Mouse (Mus musculus): ENCODE data around the gene Zswim7.
A peak's percentile ranks its signal among the peaks of the same experiment; 100 is the strongest.

Gene Zswim7

DNA sequence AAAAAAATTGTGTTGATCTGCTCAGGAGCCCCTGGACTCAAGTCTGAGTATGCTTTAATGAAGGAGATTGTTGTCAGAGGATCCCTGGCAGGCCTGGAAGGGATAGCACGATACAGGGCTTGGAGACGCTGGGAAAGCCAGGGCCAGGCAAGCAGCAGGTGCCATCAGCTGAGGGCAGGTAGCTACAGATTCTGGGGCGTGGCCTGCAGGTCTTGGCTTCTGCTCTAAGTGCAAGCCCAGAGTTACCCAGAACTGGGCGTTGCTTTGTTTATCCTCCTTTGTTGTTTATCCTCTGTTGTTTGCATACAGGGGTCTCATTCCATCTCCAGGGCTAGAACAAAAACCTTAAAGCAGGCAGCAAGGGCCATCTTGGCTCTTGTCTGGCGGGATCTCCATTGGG lies 27.8 kb downstream of the Zswim7 start:
- no peak for DNase-seq (ENCODE audit: low spot score in 2 of 2)

DNA sequence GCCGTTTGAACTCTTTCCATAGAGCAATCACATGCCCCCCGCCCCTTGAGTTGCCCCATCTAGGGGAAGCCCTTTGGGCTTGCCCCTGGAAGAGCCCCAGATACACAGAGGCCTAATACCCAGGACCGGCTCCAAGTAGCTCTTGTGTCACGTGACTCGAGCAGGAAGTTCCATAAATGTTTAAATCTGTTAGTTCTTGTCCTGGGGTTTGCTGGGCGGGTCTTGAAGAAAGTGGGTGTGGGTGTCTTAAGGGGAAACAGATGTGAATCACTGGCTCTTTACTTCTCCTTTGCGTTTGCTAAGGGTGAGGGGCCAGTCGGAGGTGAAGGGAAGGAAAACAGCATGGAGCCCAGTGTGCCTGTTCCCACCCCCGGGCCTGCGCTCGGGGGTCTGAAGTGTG lies 30.1 kb downstream of the Zswim7 start:
- DNase-seq (ENCODE audit: low spot score in 2 of 2), result peak in 1 of 2 experiments; percentile 30

DNA sequence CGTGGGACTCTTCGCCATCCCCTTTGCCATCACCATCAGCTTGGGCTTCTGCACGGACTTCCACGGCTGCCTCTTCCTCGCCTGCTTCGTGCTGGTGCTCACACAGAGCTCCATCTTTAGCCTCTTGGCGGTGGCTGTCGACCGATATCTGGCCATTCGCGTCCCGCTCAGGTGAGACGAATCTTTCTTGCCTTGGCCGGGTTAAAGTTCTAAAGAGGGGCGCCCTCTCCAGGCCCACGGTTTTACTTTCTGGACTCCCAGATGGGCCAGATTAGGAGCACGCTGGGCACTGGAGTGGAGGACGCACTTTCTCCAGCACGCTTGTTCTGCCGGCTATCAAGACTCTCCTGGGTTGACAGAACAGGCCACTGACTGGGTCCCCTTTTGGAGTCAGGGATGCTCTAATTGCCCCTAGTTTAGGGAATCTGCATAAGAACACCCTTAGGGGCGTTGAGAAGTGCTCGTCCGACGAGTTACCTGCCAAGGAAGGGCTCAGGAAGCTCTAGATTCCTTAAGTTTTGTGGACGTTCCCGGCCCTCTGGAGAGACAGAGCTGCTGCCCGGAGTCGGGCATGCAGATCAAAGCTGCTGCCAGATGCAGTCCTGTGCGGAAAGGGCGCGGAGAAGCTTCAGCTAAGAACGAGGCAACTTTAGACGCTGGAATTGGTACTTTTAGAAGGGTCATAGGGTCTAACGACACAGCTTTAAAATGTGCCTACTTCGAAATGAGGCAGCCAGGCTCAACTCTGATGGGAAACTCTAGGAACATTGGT lies 31.7 kb downstream of the Zswim7 start:
- DNase-seq (ENCODE audit: low spot score in 2 of 2), result peak in 1 of 2 experiments; percentile 24

DNA sequence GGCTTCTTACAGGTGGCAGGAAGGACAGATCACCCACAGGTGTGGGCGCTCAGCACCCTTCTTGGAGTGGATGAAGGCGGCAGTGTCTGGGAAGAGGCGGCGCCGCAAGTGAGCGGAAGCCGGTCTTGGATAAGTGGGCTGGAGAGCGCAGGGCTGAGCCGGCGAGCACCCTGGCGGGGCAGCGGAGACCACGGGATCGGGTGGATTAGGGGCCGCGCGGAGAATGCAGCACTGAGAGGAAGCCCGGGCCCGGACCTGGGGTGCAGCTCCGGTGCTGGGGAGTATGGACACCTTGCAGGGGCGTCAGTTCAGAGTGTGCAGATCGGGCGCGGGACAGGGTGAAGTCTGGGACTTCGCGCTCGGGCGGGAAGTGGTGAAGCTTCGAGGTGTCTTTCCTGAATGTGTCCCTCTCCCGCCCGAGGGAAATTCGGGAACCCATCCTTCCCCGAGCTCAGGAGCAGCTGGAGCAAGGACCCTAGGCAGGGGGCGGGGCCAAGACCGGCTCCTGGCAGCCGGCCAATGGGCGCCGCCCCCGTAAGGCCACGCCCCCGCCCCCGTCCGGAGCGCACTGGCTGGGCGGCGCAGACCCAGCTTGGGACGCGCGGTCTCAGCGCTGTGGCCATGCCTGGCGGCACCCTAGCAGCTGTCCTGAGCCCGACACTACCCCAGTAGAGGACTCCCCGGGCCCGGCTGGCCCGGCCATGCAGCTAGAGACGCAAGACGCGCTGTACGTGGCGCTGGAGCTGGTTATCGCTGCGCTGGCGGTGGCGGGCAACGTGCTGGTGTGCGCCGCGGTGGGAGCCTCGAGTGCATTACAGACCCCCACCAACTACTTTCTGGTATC lies 32.6 kb downstream of the Zswim7 start, which contains the start of gene Adora2b:
TSS of gene Adora2b (plus strand) at position 584 of the 844 bp plus-strand sequence.
- peak; percentile 65 to 71 for DNase-seq (ENCODE audit: low spot score in 2 of 2)

DNA sequence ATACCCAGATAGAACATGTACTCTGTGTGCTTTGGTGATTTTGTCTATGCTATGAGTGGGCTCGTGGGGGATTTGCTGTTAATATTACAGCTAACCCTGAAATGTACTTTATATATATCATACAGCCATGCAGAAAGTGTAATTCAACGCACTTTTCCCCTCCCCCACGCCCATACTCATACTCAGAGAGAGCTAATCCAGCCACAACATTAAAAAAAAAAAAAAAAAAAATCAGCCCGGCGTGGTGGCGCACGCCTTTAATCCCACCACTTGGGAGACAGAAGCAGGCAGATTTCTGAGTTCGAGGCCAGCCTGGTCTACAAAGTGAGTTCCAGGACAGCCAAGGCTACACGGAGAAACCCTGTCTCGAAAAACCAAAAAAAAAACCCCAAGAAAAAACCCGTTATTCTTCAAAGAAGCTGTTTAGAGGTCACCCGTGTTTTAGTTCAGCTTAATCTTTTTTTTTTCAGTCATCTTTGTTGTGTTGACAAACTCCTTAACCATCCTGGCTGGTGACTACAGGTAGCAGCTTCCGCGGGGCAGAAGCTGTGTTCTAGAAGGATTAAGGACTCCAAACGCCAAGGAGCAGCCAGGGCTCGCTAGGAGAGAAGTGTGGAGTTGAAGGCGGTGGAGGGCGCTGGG lies 33.3 kb downstream of the Zswim7 start:
- no peak for DNase-seq (ENCODE audit: low spot score in 2 of 2)

DNA sequence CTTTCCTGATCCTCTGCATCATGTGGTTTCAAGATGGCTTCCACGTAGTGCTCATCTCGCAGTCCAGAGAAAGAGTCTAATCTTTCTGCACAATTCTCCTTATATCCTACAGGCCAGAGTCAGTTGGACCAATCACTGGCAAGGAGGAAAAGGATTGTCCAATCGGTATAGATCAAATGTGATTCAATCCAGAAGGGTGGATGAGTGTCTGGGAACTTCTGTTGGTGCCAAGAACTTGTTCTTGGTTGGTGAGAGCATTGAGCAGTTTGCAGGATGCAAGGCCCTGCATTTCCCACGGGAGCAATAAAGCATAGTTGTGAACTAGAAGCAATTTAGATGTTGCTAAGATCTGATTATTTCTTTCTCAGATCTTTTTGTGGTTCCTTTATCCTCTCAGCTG lies 36.7 kb downstream of the Zswim7 start:
- DNase-seq (ENCODE audit: low spot score in 2 of 2), result no peak

DNA sequence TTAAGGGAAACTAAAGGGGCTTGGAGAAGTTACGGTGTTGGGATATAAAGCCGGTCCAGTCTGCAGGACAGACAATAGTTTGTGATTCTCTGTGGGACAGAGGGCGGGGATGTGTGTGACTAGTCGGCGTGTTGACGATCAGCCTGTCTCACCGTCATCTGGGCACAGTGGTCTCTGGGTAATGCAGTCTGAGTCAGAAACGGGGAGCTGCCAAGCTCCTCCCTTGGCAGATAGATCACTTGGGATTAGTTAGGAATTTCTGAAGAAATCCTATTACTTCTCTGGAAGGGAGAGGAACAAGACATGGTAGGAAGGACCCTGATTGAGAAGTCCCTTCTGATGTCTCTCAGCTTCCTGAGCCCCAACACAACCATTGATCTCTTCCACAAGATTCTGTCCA lies 37.3 kb downstream of the Zswim7 start:
- no peak for DNase-seq (ENCODE audit: low spot score in 2 of 2)

DNA sequence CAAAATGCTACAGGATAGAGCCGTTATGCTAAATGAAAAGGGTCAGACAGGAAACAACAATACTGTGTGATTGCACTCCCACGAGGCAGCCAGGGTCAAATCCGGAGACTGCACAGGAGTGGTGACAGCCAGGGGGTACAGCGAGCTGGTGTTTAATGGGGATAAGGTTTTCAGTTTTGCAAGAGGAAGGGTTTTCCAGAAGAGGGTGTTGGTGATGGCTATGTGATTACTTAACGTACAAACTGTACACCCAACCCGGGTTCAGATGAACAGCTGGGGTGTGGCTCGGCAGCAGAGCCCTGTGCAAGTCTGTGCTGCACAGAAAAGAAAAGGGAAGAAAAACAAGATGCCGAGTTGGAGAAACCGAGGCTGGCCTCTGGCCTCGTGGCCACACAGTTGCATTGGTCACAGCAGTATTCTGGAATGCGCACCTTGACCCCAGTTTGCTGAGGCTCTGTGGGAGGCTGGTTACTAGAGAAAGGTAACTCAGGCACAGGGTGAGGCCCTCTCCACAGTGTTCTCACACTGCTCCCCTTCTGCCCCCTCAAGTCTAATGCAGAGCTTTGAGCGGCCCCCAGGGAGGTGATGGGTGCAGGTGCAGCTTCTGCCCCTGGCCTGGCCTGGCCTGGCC lies 40.4 kb downstream of the Zswim7 start:
- no peak for DNase-seq (ENCODE audit: low spot score in 2 of 2)

DNA sequence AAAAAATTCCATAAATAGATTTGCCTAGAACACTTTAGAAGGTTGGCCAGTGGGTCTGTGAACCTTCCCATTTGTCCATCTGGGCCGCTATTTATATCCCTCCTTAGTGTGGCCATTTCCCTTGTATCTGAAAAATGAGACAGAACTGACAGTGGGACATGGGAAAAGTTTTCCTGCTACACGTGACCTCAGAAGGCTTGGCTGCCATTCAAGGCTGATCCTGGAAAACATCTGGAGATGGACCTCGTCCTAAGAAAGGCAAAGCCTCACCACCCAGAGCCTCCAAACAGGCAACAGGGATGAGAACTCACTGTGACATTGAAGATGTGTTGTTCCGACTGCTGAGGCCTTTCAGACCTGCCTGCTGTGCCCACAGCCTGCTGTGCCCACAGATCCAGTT lies 56.4 kb downstream of the Zswim7 start:
- DNase-seq (ENCODE audit: low spot score in 2 of 2), result no peak

DNA sequence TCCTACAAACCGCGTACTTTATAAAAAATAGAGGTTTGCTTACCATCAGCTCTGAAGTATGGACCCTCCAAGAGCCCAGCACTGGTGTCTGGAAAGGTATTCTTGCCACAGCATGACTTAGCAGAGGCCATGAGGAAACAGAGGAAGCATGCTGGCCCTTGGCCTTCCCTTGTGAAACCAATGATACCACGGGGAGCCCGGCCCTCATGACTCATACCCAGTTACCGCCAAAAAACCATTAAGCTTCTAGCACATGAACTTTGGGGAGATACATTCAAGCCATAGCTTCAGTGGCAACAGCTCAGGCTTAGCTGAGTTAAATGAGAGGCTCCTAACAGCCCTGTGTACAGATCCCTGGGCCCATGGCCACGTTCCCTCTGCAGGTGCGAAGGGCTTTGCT lies 57.2 kb downstream of the Zswim7 start:
- no peak for DNase-seq (ENCODE audit: low spot score in 2 of 2)

DNA sequence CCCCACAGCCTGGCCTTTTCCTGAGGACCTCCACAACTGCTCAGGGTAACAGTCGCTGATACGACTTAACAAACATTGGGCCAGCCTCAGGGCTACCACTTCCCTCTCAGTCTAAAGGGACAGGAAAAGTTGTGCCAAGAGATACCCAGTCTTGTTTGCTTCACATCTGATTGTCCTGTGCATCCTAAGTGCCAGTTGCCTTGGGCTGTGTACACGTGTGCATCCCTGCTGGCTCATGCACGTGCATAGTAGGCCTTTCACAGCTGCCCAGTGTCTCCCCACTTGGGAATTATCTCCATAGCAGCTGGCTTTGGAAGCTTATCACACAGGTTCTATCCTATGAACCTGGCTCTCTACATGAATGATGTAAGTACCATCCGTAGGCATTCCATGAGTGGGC lies 57.8 kb downstream of the Zswim7 start:
- DNase-seq (ENCODE audit: low spot score in 2 of 2), result no peak

DNA sequence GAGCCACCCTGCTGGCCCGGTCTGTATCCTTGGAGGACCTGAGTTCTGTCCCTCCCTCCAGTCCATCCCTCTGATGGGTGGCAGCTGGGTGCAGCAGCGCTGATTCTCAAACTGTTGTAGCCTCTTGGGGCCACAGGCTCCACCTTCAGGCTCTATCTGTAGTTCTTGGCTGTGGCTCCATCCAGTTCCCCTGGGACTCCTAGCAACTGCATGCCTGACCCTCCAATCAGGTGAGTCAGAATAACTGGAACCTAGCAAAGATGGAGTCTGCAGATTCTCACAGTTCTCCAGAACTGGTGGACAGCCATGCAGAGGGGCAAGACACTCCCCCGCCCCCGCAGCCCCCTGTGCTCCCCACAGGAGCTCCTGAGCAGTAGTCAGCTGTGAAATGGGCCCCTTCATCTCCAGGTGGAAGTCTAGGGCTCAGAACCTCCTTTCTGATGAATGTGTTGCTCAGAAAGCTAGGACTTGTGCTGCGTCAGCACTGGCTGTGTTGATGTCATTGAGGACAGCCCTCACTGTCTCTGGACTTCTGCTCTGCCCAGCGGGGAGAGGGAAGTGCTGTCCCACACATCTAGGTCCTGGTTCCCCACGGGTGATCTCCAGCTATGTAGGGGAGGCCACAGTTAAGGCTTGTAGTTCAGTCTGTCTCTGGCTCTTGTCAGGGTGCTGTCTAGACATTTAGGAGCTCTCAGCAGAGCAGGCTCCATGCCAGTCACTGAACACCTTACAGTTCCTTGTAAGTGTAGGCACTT lies 60.2 kb downstream of the Zswim7 start:
- no peak for DNase-seq (ENCODE audit: low spot score in 2 of 2)

DNA sequence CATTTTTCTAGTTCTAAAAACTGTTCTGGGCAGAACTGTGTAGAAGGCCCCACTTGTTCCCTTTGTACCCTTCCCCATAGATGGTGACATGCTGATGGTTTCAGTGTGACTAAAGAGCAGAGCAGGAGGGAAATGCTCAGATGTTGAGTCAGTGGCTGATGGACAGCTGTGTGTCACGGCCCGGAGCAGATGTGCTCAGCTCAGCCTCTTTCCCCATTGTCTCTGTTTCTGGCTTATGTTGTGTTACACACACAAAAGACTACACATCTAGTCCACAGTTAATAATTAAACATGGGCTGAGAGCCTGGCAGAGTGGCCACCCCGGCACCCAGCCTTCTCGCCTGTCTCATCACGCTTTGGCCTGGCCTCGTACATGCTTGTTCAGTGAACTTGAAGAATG lies 63.4 kb downstream of the Zswim7 start:
- no peak for DNase-seq (ENCODE audit: low spot score in 2 of 2)
